Mouse (Mus musculus): ENCODE measurements around the gene Olfr32.
"Not testable (repeated sequence)": the region's sequence is repeated elsewhere in the genome, so short reads cannot be mapped to it uniquely, and the experiment has no call there.

The Olfr32 gene

DNA sequence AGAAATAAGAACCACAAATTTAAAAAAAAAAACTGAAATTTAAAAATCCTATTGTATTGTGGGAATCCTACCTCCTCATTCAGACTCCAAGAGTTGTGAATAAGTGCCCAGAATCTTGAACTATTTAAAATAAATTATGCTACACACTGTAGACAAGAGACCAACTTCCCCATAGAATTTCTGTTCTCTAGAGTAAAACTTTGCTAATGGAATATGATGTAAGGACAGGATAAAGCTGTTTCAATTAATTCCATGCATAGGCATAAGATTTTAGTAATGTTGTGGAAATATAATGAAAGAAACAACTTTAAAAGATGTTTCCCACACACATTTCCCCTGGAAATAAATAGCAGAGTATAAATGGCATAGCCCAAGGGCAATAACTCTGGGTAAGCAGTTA lies at the start of gene Olfr32:
Gene Olfr32, minus strand, starts transcription at position 101 of the 400 bp plus-strand sequence.
- no peak for DNase-seq (ENCODE audit: low read depth, low spot score)

GRCm38 (mm10) chr2:90187082-90187481 lies 45.0 kb upstream of the Olfr32 start:
- DNase-seq (ENCODE audit: low read depth, low spot score): not testable (repeated sequence)

DNA sequence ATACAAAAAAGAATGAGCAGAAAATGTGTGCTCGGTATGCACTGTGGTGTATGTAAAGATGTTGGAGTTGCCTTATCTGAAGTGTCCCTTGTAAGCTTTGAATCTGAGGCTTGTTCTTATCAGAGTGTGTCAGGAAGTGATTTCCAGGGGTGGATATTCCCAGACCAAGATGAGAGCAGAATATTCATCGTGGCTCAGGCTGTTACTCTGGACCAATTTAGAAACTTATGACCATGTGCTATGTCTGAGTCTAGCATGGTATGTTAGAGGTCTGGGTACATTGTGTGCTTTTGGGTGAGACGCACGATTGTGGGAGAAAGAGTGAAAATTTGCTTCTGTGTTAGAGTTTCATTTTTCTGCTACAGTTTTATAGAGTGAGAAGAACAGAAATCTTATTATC lies 44.0 kb upstream of the Olfr32 start:
- DNase-seq (ENCODE audit: low read depth, low spot score): not testable (repeated sequence)

DNA sequence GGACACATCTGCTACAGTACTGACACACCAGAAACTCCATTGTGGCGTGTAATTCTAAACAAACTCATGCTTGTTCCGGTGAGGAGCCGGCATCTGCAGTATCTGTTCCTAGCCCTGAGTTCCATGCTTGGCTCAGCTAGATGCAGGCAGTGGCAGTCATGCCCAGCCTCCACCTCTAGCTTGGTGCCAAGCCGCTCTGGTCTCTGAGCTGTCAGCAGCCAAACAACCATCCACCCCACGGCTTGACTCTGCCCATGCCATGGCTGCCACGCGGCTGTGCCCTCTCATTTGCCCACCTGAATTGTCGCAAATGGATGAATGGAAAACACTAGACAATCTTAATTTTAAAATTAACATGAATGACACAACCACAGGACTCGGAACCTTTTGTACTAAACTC lies 11.8 kb upstream of the Olfr32 start:
- no peak for DNase-seq (ENCODE audit: low read depth, low spot score)

DNA sequence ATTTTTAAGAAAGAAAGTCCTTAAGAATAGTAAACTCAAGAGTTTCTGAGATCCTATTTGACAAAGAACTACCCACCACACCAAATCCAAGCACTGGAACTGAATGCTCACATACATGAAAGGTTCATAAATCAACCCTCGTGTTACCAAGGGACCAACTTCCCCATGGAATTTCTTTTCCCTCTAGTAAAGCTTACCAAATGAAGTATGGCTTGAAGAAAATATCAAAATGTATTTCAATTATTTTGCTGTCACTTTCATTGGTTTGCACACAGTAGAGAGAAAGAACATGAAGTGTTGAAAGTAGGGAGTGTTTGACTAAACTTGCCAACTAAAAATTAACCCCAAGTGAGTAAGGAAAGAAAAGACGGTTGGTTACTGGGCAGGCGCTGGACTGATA lies 10.9 kb upstream of the Olfr32 start, which contains the start of gene Olfr1270:
Gene Olfr1270, minus strand, starts transcription at position 101 of the 400 bp plus-strand sequence.
- DNase-seq (ENCODE audit: low read depth, low spot score): no peak

DNA sequence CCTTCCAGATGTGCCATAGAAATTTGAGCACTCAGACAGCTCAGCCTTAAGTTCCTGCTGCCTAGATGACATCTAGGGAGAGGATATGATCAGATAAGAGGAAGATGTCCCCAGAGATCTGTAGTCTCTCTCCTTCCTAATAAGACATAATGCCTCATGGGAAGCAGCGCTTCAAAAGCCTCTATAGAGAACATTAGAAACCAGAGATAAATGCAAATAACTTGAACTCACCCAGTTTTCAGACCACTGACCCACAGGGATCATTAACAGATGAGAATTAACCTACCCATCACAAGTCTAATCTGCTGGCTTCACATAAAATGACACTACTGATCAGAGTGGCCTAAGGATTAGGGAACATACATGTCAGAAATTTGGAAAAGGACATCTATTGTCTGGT lies 20.8 kb downstream of the Olfr32 start, which contains the start of gene Olfr1269:
Gene Olfr1269, minus strand, starts transcription at position 101 of the 400 bp plus-strand sequence.
- no peak for DNase-seq (ENCODE audit: low read depth, low spot score)
